Mouse (Mus musculus) olfactory bulb, adult 2 months (tissue): ENCODE measurements around the gene Tusc1.

Source experiments
- CTCF ChIP-seq: fragments of 200-500 bp; IDR thresholded peaks from 2 replicates; pipeline ENCODE4 v1.5.1; 2012; ENCODE audit warnings: low read depth, mild to moderate bottlenecking, low read length, moderate library complexity; ENCODE audit not compliant: insufficient read depth
- POLR2A ChIP-seq: fragments of 200-500 bp; IDR thresholded peaks from 2 replicates; pipeline ENCODE4 v1.6.1; 2012; ENCODE audit warnings: mild to moderate bottlenecking, low read depth, low read length, moderate library complexity; ENCODE audit not compliant: insufficient read depth

DNA sequence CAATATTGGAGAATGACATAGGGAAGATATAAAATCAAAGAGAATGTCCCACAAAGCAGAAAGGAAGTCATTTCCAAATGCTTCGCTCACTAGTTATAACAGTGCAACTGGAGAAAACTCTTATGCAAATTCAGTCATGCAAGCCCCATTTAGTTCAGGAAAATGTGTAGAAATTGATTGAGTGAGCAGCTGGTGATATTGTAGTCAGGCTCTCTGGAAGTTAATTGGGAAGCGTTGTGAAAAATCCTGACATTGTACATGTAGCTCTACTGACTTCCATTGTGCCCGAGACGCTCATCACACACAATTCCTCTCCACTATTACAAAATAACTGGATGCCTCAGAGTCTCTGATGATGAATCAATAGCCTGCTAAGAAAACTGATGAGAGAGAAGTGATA is 49.2 kb downstream of the Tusc1 start:
- no peak for TF ChIP-seq CTCF
- no peak for TF ChIP-seq POLR2A
